Comparison of ENCODE assay signal across 36 mouse cellular contexts in the genomic region with DNA sequence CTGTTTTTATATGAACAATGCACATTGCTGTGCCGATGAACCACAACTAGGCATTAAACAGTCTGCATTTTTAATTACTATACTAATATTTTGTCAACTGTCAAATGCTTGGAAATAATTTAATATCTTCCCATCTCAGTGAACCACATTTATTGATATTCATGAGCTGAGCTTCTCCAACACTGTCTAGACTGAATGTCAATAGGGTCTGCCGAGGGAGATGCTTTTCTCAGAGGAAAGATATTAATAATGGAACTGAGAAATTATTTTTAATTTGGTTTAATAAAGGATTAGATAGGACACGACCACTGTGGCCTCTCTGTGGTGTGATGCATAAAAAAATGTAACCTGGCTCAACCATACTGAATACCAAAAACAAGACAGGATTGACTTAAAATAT.
"Had no signal": no experiment of that assay in that cellular context is flagged by ENCODE, and none has a peak within 500 bp of the region (broad histone marks: within the 10 kb centered on the region; RNA-seq: fewer than 3 reads in every experiment).

No protein-coding gene starts in this region.

- DNase-seq: heart, adult 2 months; heart, postnatal 10 days; heart, postnatal 14 days; heart, postnatal 36 days; heart, postnatal 4 days; kidney, adult 11 months; kidney, adult 18-20 months; kidney, adult 2 months; kidney, adult 8-10 months; kidney, adult 9 months; kidney, postnatal 10 days; kidney, postnatal 14 days; kidney, postnatal 25 days; kidney, postnatal 36 days; kidney, postnatal 4 days; layer of hippocampus, adult 9-11 months; layer of hippocampus, postnatal 36 days had no signal

- ATAC-seq: hindbrain, embryonic 16.5 days; hindbrain, postnatal 0 days; inflammation-experienced regulatory T-cells, adult 6 months; intestine, embryonic 15.5 days; intestine, embryonic 16.5 days; intestine, postnatal 0 days had no signal

- H3K27ac ChIP-seq: heart, adult 2 months; heart, embryonic 10.5 days; heart, embryonic 13.5 days; heart, embryonic 15.5 days; hindbrain, embryonic 10.5 days; hindbrain, embryonic 12.5 days; hindbrain, embryonic 13.5 days; hindbrain, embryonic 14.5 days; hindbrain, embryonic 15.5 days; hindbrain, postnatal 0 days; intestine, embryonic 15.5 days; kidney, embryonic 15.5 days; kidney, postnatal 0 days; layer of hippocampus, adult 2 months had no signal

- H3K9ac ChIP-seq: heart, embryonic 12.5 days; heart, embryonic 13.5 days; heart, embryonic 15.5 days; hindbrain, embryonic 12.5 days; hindbrain, embryonic 13.5 days; hindbrain, embryonic 14.5 days; hindbrain, embryonic 15.5 days; intestine, embryonic 15.5 days; kidney, embryonic 15.5 days had no signal

- H3K9me3 ChIP-seq: heart, embryonic 10.5 days; heart, embryonic 12.5 days; heart, embryonic 13.5 days; heart, embryonic 15.5 days; hindbrain, embryonic 10.5 days; hindbrain, embryonic 12.5 days; hindbrain, embryonic 13.5 days; hindbrain, embryonic 15.5 days; intestine, embryonic 15.5 days; kidney, embryonic 15.5 days had no signal

- H3K4me3 ChIP-seq: heart, adult 2 months; heart, embryonic 10.5 days; heart, embryonic 12.5 days; heart, embryonic 13.5 days; heart, embryonic 15.5 days; hindbrain, embryonic 10.5 days; hindbrain, embryonic 12.5 days; hindbrain, embryonic 13.5 days; hindbrain, embryonic 15.5 days; intestine, embryonic 15.5 days; kidney, embryonic 15.5 days; layer of hippocampus, adult 2 months had no signal

- H3K36me3 ChIP-seq: heart, embryonic 10.5 days; heart, embryonic 12.5 days; heart, embryonic 13.5 days; heart, embryonic 15.5 days; hindbrain, embryonic 10.5 days; hindbrain, embryonic 12.5 days; hindbrain, embryonic 13.5 days; hindbrain, embryonic 15.5 days; intestine, embryonic 15.5 days; kidney, embryonic 15.5 days had no signal

- H3K4me1 ChIP-seq: heart, embryonic 10.5 days; heart, embryonic 12.5 days; heart, embryonic 15.5 days; hindbrain, embryonic 10.5 days; hindbrain, embryonic 12.5 days; hindbrain, embryonic 13.5 days; hindbrain, embryonic 15.5 days; intestine, embryonic 15.5 days; kidney, embryonic 15.5 days had no signal

- H3K27me3 ChIP-seq: heart, embryonic 12.5 days; heart, embryonic 13.5 days; heart, embryonic 15.5 days; hindbrain, embryonic 12.5 days; hindbrain, embryonic 13.5 days; hindbrain, embryonic 15.5 days; intestine, embryonic 15.5 days; kidney, embryonic 15.5 days had no signal

- H3K4me2 ChIP-seq: heart, embryonic 11.5 days; heart, embryonic 12.5 days; heart, embryonic 13.5 days; heart, embryonic 15.5 days; hindbrain, embryonic 12.5 days; hindbrain, embryonic 13.5 days; hindbrain, embryonic 14.5 days; hindbrain, embryonic 15.5 days; intestine, embryonic 15.5 days; kidney, embryonic 15.5 days had no signal
